Mouse (Mus musculus) brain, embryonic 14.5 days (tissue): Measurements from ENCODE around the gene Atf6b.

ENCODE experiments used
- CTCF ChIP-seq: fragments of 200-500 bp; IDR thresholded peaks from 2 replicates; pipeline ENCODE4 v1.5.1; 2012; ENCODE audit warnings: inconsistent platforms, mild to moderate bottlenecking, moderate library complexity, borderline replicate concordance; ENCODE audit not compliant: insufficient read depth, insufficient read length; ENCODE audit errors: extremely low read depth
- POLR2A ChIP-seq: fragments of 200-500 bp; IDR thresholded peaks from 2 replicates; pipeline ENCODE4 v1.6.1; 2012; ENCODE audit warnings: mild to moderate bottlenecking, inconsistent platforms, borderline replicate concordance; ENCODE audit not compliant: poor library complexity, insufficient read depth, insufficient read length, severe bottlenecking; ENCODE audit errors: extremely low read depth

DNA sequence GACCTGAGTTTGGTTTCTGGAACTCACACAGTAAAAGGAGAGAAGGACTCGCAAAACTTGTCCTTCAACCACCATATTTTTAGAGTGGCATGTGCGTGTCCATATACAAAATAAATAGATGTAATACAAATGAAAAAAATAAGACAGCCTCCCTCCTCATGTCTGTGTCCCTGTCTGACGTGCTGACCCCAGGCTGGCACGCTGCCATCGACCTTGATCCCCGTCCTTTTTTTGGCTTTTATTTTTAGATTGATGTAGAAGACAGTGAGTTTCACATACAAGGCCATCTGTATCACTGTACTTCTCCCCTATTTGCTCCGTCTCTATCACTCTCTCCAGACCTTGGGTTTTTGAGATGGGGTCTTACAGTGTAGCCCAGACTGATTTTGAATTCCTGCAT lies 17.5 kb downstream of the Atf6b start:
- TF ChIP-seq CTCF (no peak), POLR2A (no peak)
